In genomic region chr7:44997940-44998428, GRCm38 (mm10) we compare ENCODE assay signal across 8 mouse cellular contexts. TPM values are rescaled to one million over a fixed set of nuclear protein-coding genes. Genes with fewer than 3 reads are reported as not detected.
A peak's percentile ranks its signal among the peaks of the same experiment; 100 is the strongest.
DNase-seq lines count a peak whose midpoint lies in the region; ATAC-seq and TF ChIP-seq lines count a peak whose summit lies in the region.

No protein-coding gene starts in this region.

- DNase-seq in cerebellum, adult 2 months = no peak
- DNase-seq in lung, postnatal 0 days (ENCODE audit: low spot score) = no peak
- no peak for DNase-seq in lung, postnatal 4 days
- DNase-seq in ovary, postnatal 36 days (ENCODE audit: low spot score) = no peak
- no peak for DNase-seq in natural killer cell, adult 2 months (ENCODE audit: low spot score in 2 of 2)

- no peaks in the 10 kb centered on the region for H3K9me3 ChIP-seq in lung, postnatal 0 days (ENCODE audit: low read length)
- H3K9me3 ChIP-seq in limb, embryonic 12.5 days = no peaks in the 10 kb centered on the region

- ATAC-seq in cerebellum, adult (ENCODE audit: insufficient number of reproducible peaks, low FRiP score, low TSS enrichment) = no peak
- ATAC-seq in lung, postnatal 0 days = no peak
- no peak for ATAC-seq in limb, embryonic 12.5 days (ENCODE audit: insufficient number of reproducible peaks, insufficient read depth, low FRiP score, low TSS enrichment, low read depth)

- no peak for TF ChIP-seq POLR2A in cerebellum, adult 2 months (IDR thresholded peaks at IDR 0.05; ENCODE audit: borderline replicate concordance, insufficient read depth, low read length)
- no peak for TF ChIP-seq POLR2A in small intestine, adult 2 months (IDR thresholded peaks at IDR 0.05; ENCODE audit: low read depth, low read length)

- peak overlapping the region; percentile 65 for H3K4me2 ChIP-seq in lung, postnatal 0 days (replicated peaks; ENCODE audit: low read depth, low read length)
- H3K4me2 ChIP-seq in limb, embryonic 12.5 days = peak overlapping the region; percentile 94

- no peak for TF ChIP-seq CTCF in cerebellum, adult 2 months (IDR thresholded peaks at IDR 0.05; ENCODE audit: borderline replicate concordance, insufficient read depth, low read depth, low read length)
- TF ChIP-seq CTCF in lung, postnatal 0 days (IDR thresholded peaks at IDR 0.05) = no peak
- no peak for TF ChIP-seq CTCF in small intestine, adult 2 months (IDR thresholded peaks at IDR 0.05; ENCODE audit: extremely low read depth, insufficient read length, insufficient replicate concordance, low read depth, low read length)

- peak overlapping the region; percentile 54 for H3K4me3 ChIP-seq in cerebellum, adult 2 months (replicated peaks; ENCODE audit: insufficient read depth, low read depth, low read length)
- peak overlapping the region; percentile 64 for H3K4me3 ChIP-seq in lung, postnatal 0 days (ENCODE audit: low read depth, low read length)
- H3K4me3 ChIP-seq in limb, embryonic 12.5 days (replicated peaks) = peak overlapping the region; percentile 58
- peak overlapping the region; percentile 75 for H3K4me3 ChIP-seq in small intestine, adult 2 months (ENCODE audit: low read depth, low read length)

- peaks cover 23% of the 10 kb centered on the region for H3K36me3 ChIP-seq in lung, postnatal 0 days (ENCODE audit: insufficient read depth, low read length)
- peaks cover 72% of the 10 kb centered on the region for H3K36me3 ChIP-seq in limb, embryonic 12.5 days
- peaks cover 36% of the 10 kb centered on the region for H3K36me3 ChIP-seq in small intestine, adult 2 months (ENCODE audit: control insufficient read depth, insufficient read depth, low read length)

- peaks cover 12% of the 10 kb centered on the region for H3K4me1 ChIP-seq in cerebellum, adult 2 months (ENCODE audit: control insufficient read depth, insufficient read depth, low read length)
- peaks cover 10% of the 10 kb centered on the region for H3K4me1 ChIP-seq in lung, postnatal 0 days (ENCODE audit: insufficient read depth, low read depth, low read length)
- H3K4me1 ChIP-seq in limb, embryonic 12.5 days (replicated peaks) = peaks cover 33% of the 10 kb centered on the region
- peaks cover 10% of the 10 kb centered on the region for H3K4me1 ChIP-seq in small intestine, adult 2 months (ENCODE audit: control insufficient read depth, insufficient read depth, insufficient read length, low read length)

- H3K9ac ChIP-seq in lung, postnatal 0 days (replicated peaks; ENCODE audit: low read depth) = peak overlapping the region; percentile 61
- peak overlapping the region; percentile 79 for H3K9ac ChIP-seq in limb, embryonic 12.5 days (replicated peaks)

- 3% methylated on average over 15 of the region's 15 CpGs for WGBS in cerebellum, adult 2 months
- 1% methylated on average over 15 of the region's 15 CpGs for WGBS in lung, postnatal 0 days
- WGBS in limb, embryonic 12.5 days = 3% methylated on average over 15 of the region's 15 CpGs
- 1% methylated on average over 15 of the region's 15 CpGs for WGBS in small intestine, adult 2 months

- H3K27me3 ChIP-seq in cerebellum, adult 2 months (ENCODE audit: control insufficient read depth, insufficient read depth, low read length) = no peaks in the 10 kb centered on the region
- H3K27me3 ChIP-seq in lung, postnatal 0 days (replicated peaks; ENCODE audit: insufficient read depth, low read length) = no peaks in the 10 kb centered on the region
- H3K27me3 ChIP-seq in limb, embryonic 12.5 days = no peaks in the 10 kb centered on the region
- H3K27me3 ChIP-seq in small intestine, adult 2 months (ENCODE audit: control insufficient read depth, insufficient read depth, low read length) = no peaks in the 10 kb centered on the region

- peak overlapping the region; percentile 57; the same call in 1 of the 2 replicates for H3K27ac ChIP-seq in cerebellum, adult 2 months (ENCODE audit: insufficient read depth, low read length)
- H3K27ac ChIP-seq in lung, postnatal 0 days (ENCODE audit: low read length) = peak overlapping the region; percentile 87
- peak overlapping the region; percentile 90 for H3K27ac ChIP-seq in limb, embryonic 12.5 days
- peak overlapping the region; percentile 70 for H3K27ac ChIP-seq in small intestine, adult 2 months (ENCODE audit: insufficient read depth, low read depth, low read length)

- no peak for TF ChIP-seq EP300 in lung, postnatal 0 days (IDR thresholded peaks at IDR 0.05)

RNA-seq across cellular contexts. Expression of gene Bcl2l12, which starts 0.5 kb away (rescaled TPM):
- polyA plus RNA-seq in cerebellum, adult 2 months (2012; rRNA removed) = 6.0 and 6.4 TPM in 2 replicates
- polyA plus RNA-seq in lung, postnatal 0 days (2015; fragmentation: Nextera tagmentation; extraction: Ambion mirVana) = 29.0 and 33.2 TPM in 2 replicates
- 87.3 and 96.8 TPM in 2 replicates for polyA plus RNA-seq in limb, embryonic 12.5 days (2016; fragmentation: Nextera tagmentation; extraction: Ambion mirVana)
- polyA plus RNA-seq in small intestine, adult 2 months (2012; rRNA removed) = 10.1 and 16.3 TPM in 2 replicates

RNA-seq across cellular contexts. Expression of gene Irf3, which starts 0.5 kb away (rescaled TPM):
- polyA plus RNA-seq in cerebellum, adult 2 months (2012; rRNA removed) = 126 and 130 TPM in 2 replicates
- 90.4 and 96.5 TPM in 2 replicates for polyA plus RNA-seq in lung, postnatal 0 days (2015; fragmentation: Nextera tagmentation; extraction: Ambion mirVana)
- 90.9 and 97.2 TPM in 2 replicates for polyA plus RNA-seq in limb, embryonic 12.5 days (2016; fragmentation: Nextera tagmentation; extraction: Ambion mirVana)
- polyA plus RNA-seq in small intestine, adult 2 months (2012; rRNA removed) = 52.9 and 91.0 TPM in 2 replicates

RNA-seq across cellular contexts. Expression of gene Prmt1, which starts 11.6 kb away (rescaled TPM):
- 225 and 227 TPM in 2 replicates for polyA plus RNA-seq in cerebellum, adult 2 months (2012; rRNA removed)
- 146 and 159 TPM in 2 replicates for polyA plus RNA-seq in lung, postnatal 0 days (2015; fragmentation: Nextera tagmentation; extraction: Ambion mirVana)
- polyA plus RNA-seq in limb, embryonic 12.5 days (2016; fragmentation: Nextera tagmentation; extraction: Ambion mirVana) = 704 and 706 TPM in 2 replicates
- 50.0 and 68.6 TPM in 2 replicates for polyA plus RNA-seq in small intestine, adult 2 months (2012; rRNA removed)

RNA-seq across cellular contexts. Expression of gene Scaf1, which starts 18.2 kb away (rescaled TPM):
- polyA plus RNA-seq in cerebellum, adult 2 months (2012; rRNA removed) = 115 and 120 TPM in 2 replicates
- 18.1 and 20.5 TPM in 2 replicates for polyA plus RNA-seq in lung, postnatal 0 days (2015; fragmentation: Nextera tagmentation; extraction: Ambion mirVana)
- 42.1 and 46.9 TPM in 2 replicates for polyA plus RNA-seq in limb, embryonic 12.5 days (2016; fragmentation: Nextera tagmentation; extraction: Ambion mirVana)
- 39.8 and 73.0 TPM in 2 replicates for polyA plus RNA-seq in small intestine, adult 2 months (2012; rRNA removed)

RNA-seq across cellular contexts. Expression of gene Rras, which starts 19.8 kb away (rescaled TPM):
- polyA plus RNA-seq in cerebellum, adult 2 months (2012; rRNA removed) = 29.7 and 29.9 TPM in 2 replicates
- polyA plus RNA-seq in lung, postnatal 0 days (2015; fragmentation: Nextera tagmentation; extraction: Ambion mirVana) = 160 TPM in 2 replicates
- 20.8 and 21.4 TPM in 2 replicates for polyA plus RNA-seq in limb, embryonic 12.5 days (2016; fragmentation: Nextera tagmentation; extraction: Ambion mirVana)
- polyA plus RNA-seq in small intestine, adult 2 months (2012; rRNA removed) = 49.3 and 67.9 TPM in 2 replicates
